8 mouse cellular contexts compared by ENCODE assay signal in the genomic region with DNA sequence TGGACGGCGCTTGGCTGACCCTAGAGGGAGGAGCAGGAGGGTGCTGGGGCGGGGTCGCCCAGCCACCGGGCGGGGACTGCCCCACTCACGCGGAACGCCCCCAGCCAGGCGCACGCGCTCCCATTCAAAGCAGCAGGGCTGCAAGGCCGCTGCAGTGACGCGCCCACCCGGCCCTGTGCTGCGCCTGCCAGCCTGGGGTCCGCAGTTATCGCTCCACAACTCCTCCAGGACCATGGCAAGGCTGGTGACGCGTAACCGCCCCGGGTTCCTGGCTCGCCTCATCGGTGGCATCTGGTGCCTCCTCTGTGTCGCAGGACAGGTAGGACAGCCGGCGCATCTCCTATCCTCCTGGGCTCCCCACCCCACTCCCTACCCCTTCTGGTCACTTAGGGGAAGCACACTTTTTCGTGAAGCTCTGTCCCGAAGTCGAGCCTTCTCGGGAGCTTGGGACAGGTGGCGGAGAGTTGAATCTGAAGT. TPM values are rescaled to one million over a fixed set of nuclear protein-coding genes. Genes with fewer than 3 reads are reported as not detected.
DNase-seq lines count a peak whose midpoint lies in the region; ATAC-seq and TF ChIP-seq lines count a peak whose summit lies in the region.

No protein-coding gene starts in this region.

- peaks cover 13% of the 10 kb centered on the region for H3K27me3 ChIP-seq in intestine, embryonic 14.5 days (replicated peaks; ENCODE audit: control insufficient read depth, insufficient read depth, low read length)
- peaks cover 44% of the 10 kb centered on the region for H3K27me3 ChIP-seq in limb, embryonic 12.5 days
- H3K27me3 ChIP-seq in midbrain, embryonic 13.5 days: peaks cover 39% of the 10 kb centered on the region
- no peaks in the 10 kb centered on the region for H3K27me3 ChIP-seq in testis, adult 2 months (ENCODE audit: control insufficient read depth, insufficient read depth, low read length)

- no peak for TF ChIP-seq CTCF in testis, adult 2 months (IDR thresholded peaks at IDR 0.05; ENCODE audit: control insufficient read depth, insufficient read depth, insufficient replicate concordance, low read depth, low read length)

- no peak for TF ChIP-seq POLR2A in testis, adult 2 months (IDR thresholded peaks at IDR 0.05; ENCODE audit: control insufficient read depth, low read depth, low read length)

- H3K4me2 ChIP-seq in intestine, embryonic 14.5 days (ENCODE audit: low read length): peak overlapping the region; percentile 100
- H3K4me2 ChIP-seq in limb, embryonic 12.5 days: peak overlapping the region; percentile 98
- peak overlapping the region; percentile 99 for H3K4me2 ChIP-seq in midbrain, embryonic 13.5 days (replicated peaks)

- H3K4me1 ChIP-seq in intestine, embryonic 14.5 days (replicated peaks; ENCODE audit: control insufficient read depth, insufficient read depth, low read length): 0 out of 2 replicates have a peak, but pooled peaks cover 7% of the 10 kb centered on the region
- peaks cover 16% of the 10 kb centered on the region for H3K4me1 ChIP-seq in limb, embryonic 12.5 days (replicated peaks)
- H3K4me1 ChIP-seq in midbrain, embryonic 13.5 days (replicated peaks): peaks cover 16% of the 10 kb centered on the region
- peaks cover 6% of the 10 kb centered on the region for H3K4me1 ChIP-seq in testis, adult 2 months (ENCODE audit: control insufficient read depth, insufficient read depth, low read length)

- peak; percentile 90 for ATAC-seq in intestine, embryonic 14.5 days (replicated peaks; ENCODE audit: low FRiP score, low TSS enrichment, low read depth)
- peak; percentile 88 for ATAC-seq in limb, embryonic 12.5 days (ENCODE audit: insufficient number of reproducible peaks, insufficient read depth, low FRiP score, low TSS enrichment, low read depth)
- peak; percentile 95 for ATAC-seq in midbrain, embryonic 13.5 days

- H3K36me3 ChIP-seq in intestine, embryonic 14.5 days (ENCODE audit: control insufficient read depth, insufficient read depth, low read length): no peaks in the 10 kb centered on the region
- H3K36me3 ChIP-seq in limb, embryonic 12.5 days: no peaks in the 10 kb centered on the region
- H3K36me3 ChIP-seq in midbrain, embryonic 13.5 days: no peaks in the 10 kb centered on the region
- H3K36me3 ChIP-seq in testis, adult 2 months (ENCODE audit: control insufficient read depth, insufficient read depth, low read length): no peaks in the 10 kb centered on the region

- peak overlapping the region; percentile 49 for H3K4me3 ChIP-seq in intestine, embryonic 14.5 days (ENCODE audit: low read depth, low read length)
- peak overlapping the region; percentile 60 for H3K4me3 ChIP-seq in limb, embryonic 12.5 days (replicated peaks)
- peak overlapping the region; percentile 65 for H3K4me3 ChIP-seq in midbrain, embryonic 13.5 days (replicated peaks)
- peak overlapping the region; percentile 66 for H3K4me3 ChIP-seq in testis, adult 2 months (ENCODE audit: control insufficient read depth, low read depth, low read length)

- peak; percentile 77 for DNase-seq in R1 (ENCODE audit: low read depth, low spot score)
- peak; percentile 79 for DNase-seq in cerebellum, adult 9-10 months
- peak; percentile 5 to 8 for DNase-seq in frontal cortex, postnatal 36 days (ENCODE audit: low spot score in 2 of 2)
- peak; percentile 77 for DNase-seq in intestine, embryonic 14.5 days (ENCODE audit: low spot score)
- no peak for DNase-seq in spleen, postnatal 4 days (ENCODE audit: low spot score in 2 of 2)

- under 1% methylated on average over 33 of the region's 33 CpGs for WGBS in intestine, embryonic 14.5 days
- WGBS in limb, embryonic 12.5 days: 0% methylated on average over 33 of the region's 33 CpGs
- WGBS in midbrain, embryonic 13.5 days: 0% methylated on average over 33 of the region's 33 CpGs

- no peak overlapping the region for H3K27ac ChIP-seq in intestine, embryonic 14.5 days (ENCODE audit: low read depth)
- no peak overlapping the region for H3K27ac ChIP-seq in limb, embryonic 12.5 days
- no peak overlapping the region for H3K27ac ChIP-seq in midbrain, embryonic 13.5 days
- H3K27ac ChIP-seq in testis, adult 2 months (ENCODE audit: control insufficient read depth, insufficient read depth, low read depth, low read length): no peak overlapping the region

- H3K9ac ChIP-seq in intestine, embryonic 14.5 days (ENCODE audit: low read length): peak overlapping the region; percentile 35
- peak overlapping the region; percentile 57 for H3K9ac ChIP-seq in limb, embryonic 12.5 days (replicated peaks)
- peak overlapping the region; percentile 71 for H3K9ac ChIP-seq in midbrain, embryonic 13.5 days (replicated peaks)

- no peaks in the 10 kb centered on the region for H3K9me3 ChIP-seq in intestine, embryonic 14.5 days (ENCODE audit: control insufficient read depth, low read length)
- no peaks in the 10 kb centered on the region for H3K9me3 ChIP-seq in limb, embryonic 12.5 days
- H3K9me3 ChIP-seq in midbrain, embryonic 13.5 days: no peaks in the 10 kb centered on the region

RNA-seq across cellular contexts. Expression of a gene that starts 0.3 kb away (rescaled TPM):
- polyA plus RNA-seq in intestine, embryonic 14.5 days (2014; fragmentation: Nextera tagmentation; extraction: Ambion mirVana): 12.4 and 14.3 TPM in 2 replicates
- polyA plus RNA-seq in limb, embryonic 12.5 days (2016; fragmentation: Nextera tagmentation; extraction: Ambion mirVana): 28.6 and 29.2 TPM in 2 replicates
- polyA plus RNA-seq in midbrain, embryonic 13.5 days (2015; fragmentation: Nextera tagmentation; extraction: Ambion mirVana): 5.2 and 5.8 TPM in 2 replicates
- polyA plus RNA-seq in testis, adult 2 months (2012; rRNA removed): 3.9 and 5.2 TPM in 2 replicates

Comparison
In these comparisons a context has a peak if more than half of its experiments do, and no peak if none do; other contexts are left out.
1. DNase-seq: peak in R1 (single experiment), cerebellum, adult 9-10 months (single experiment), frontal cortex, postnatal 36 days (2 of 2) and intestine, embryonic 14.5 days (single experiment); none in spleen, postnatal 4 days (0 of 2).
2. Peak in every context shown above with its lines, with median percentiles within 50 percentile points of each other: ATAC-seq, H3K4me2 ChIP-seq, H3K4me3 ChIP-seq and H3K9ac ChIP-seq.